Mouse (Mus musculus) megakaryocyte, embryonic 14.5 days (primary cell): Measurements from ENCODE around the gene Popdc2. TPM values are rescaled to one million over a fixed set of nuclear protein-coding genes. Genes with fewer than 3 reads are reported as not detected.
A peak's percentile ranks its signal among the peaks of the same experiment; 100 is the strongest.

Source experiments
- H3K27me3 ChIP-seq: replicated peaks from 2 replicates; pipeline ENCODE3; 2012; ENCODE audit warnings: inconsistent platforms
- H3K36me3 ChIP-seq: replicated peaks from 2 replicates; pipeline ENCODE3; 2012; ENCODE audit warnings: low read length, inconsistent platforms, mixed read lengths
- H3K4me1 ChIP-seq: 2 replicates; pipeline ENCODE4 v1.6.1; 2012; ENCODE audit warnings: inconsistent platforms
- H3K4me3 ChIP-seq: replicated peaks from 2 replicates; pipeline ENCODE3; 2012; ENCODE audit warnings: moderate library complexity, mild to moderate bottlenecking, inconsistent platforms
- H3K9me3 ChIP-seq: 2 replicates; pipeline ENCODE4 v1.6.1; 2012; ENCODE audit warnings: inconsistent platforms
- FLI1 ChIP-seq: IDR thresholded peaks from 2 replicates; pipeline ENCODE4 v1.6.1; 2012; ENCODE audit warnings: low read length, inconsistent platforms, mixed read lengths
- GATA1 ChIP-seq: IDR thresholded peaks from 3 replicates; pipeline ENCODE4 v1.6.1; 2012; ENCODE audit warnings: mixed read lengths, low read length, inconsistent platforms, borderline replicate concordance
- polyA plus RNA-seq: library from polyadenylated mRNA; stranded (reverse); fragments of >175 nt; gene quantifications from 2 replicates; pipeline ENCODE4 v1.2.3, GENCODE M21; 2012; ENCODE audit warnings: low replicate concordance; ENCODE audit not compliant: insufficient read depth

Popdc2 gene
- polyA plus RNA-seq, 1 experiment = 2.8 TPM

DNA sequence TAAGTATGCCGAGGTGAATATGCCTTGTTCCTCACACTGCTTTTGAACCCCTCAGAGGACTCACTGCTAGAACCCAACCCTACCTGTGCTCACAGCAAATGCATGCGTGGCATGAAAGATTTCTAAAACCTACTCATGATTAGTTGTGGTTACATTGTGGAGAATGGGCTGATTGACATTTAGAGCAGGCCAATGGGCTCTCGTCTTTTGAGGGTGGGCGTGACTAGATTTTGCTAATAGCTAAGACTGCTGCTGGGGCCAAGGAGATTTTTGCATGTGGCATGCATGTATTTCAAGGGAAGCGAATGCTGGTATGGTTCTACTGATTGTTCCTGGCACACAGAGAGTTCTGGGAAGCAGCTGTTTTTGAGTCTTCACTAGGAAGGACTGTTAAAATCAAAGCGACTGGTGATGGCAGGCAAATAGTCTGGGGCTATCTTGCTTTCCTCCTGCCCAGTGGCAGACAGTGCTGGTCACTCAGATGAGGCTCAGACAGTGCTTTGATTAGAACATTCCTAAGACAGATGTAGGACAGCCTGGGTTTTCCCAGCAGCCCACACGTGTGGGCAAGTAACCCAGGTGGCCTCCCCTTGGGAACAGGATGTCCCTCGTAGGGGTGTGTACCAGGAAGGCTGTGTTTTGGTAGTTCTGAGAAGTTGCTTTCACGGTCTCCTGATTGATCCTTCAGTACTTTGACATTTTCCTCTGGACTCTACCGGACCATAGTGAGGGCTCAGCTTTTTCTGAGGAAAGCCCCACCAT is 12.6 kb downstream of the Popdc2 start:
- Histone ChIP-seq H3K27me3 (no peaks in the 10 kb centered on the region), H3K4me3 (no peak overlapping the region)
- TF ChIP-seq FLI1 (no peak), GATA1 (no peak)

DNA sequence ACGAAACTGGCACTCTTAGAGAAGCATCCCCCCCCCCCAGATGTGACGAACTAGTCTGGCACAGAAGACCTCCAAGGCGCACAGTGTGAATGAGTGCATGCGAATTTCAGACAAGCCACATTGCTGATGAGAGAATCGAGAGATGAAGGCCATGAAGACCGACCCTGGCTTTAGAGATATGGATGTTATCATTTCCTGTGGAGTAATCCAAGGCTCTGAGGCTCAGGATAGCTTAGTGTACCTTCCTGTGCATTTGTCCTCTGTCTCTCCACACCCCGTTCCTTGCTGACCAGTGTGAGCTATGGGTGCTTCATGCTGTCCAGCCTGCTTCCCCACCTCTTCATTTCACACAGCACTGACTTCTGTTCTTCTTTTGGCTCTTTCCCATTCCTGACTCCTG is 13.2 kb downstream of the Popdc2 start:
- H3K4me3 ChIP-seq = peak overlapping the region; percentile 81
- H3K27me3 ChIP-seq = no peaks in the 10 kb centered on the region
- peaks cover 93% of the 10 kb centered on the region for H3K4me1 ChIP-seq
- TF ChIP-seq GATA1 = no peak
- TF ChIP-seq FLI1 = no peak
- H3K9me3 ChIP-seq = no peaks in the 10 kb centered on the region
- H3K36me3 ChIP-seq = peaks cover 14% of the 10 kb centered on the region

More for the DNA sequence above, 12.6 kb downstream of the Popdc2 start:
- H3K9me3 ChIP-seq = no peaks in the 10 kb centered on the region
- peaks cover 94% of the 10 kb centered on the region for H3K4me1 ChIP-seq
- peaks cover 14% of the 10 kb centered on the region for H3K36me3 ChIP-seq

DNA sequence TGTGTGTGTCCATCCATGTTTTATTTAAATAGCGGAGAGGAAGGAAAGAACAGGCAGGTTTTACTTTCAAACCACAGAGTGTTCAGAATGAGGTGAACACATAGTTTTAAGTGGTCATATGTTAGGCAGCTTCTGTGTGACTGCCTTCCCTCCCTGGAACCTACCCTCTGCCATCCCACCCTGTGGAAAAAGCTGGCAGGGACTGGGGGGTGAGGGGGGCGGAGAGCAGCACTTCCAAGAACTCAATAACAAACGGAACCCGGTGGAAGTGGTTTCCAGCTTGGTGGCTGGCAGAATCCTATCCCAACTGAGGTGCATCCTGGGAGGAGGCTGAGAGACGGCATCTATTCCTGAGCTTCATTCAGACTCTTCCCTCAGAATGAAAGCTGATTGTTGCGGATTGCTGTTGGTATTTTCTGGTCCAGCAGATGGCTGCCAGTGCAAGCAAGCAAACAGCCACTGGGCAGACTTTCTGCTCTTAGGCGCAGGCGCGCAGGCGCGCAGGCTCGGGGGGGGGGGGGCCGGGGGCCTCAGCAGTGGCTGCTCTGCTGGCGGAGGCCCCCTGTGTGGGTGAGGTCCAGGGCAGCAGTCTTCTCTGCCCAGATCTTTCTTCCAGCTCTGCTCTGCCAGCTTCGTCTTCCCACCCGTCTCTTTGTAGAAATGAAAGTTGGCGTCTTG is 14.3 kb downstream of the Popdc2 start:
- TF ChIP-seq GATA1 = no peak
- Histone ChIP-seq H3K4me3 (peak overlapping the region; percentile 90), H3K4me1 (peaks cover 82% of the 10 kb centered on the region), H3K36me3 (peaks cover 9% of the 10 kb centered on the region), H3K9me3 (no peaks in the 10 kb centered on the region), H3K27me3 (no peaks in the 10 kb centered on the region)

DNA sequence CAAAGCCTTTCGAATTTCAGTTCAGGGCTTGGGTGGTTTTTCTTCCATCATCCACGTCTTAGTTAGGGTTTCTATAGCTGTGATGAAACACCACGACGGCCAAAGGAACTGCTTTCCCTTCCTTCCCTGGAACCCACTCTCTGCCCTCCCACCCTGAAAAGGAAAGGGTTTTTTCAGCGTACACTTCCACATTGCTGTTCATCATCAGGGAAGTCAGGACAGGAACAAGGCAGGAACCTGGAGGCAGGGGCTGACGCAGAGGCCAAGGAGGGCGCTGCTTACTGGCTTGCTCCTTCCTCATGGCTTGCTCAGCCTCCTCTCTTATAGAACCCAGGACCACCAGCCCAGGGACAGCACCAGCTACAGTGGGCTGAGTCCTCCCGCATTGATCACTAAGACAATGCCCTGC is 14.8 kb downstream of the Popdc2 start:
- Histone ChIP-seq H3K4me3 (peak overlapping the region; percentile 90), H3K9me3 (no peaks in the 10 kb centered on the region), H3K36me3 (peaks cover 9% of the 10 kb centered on the region), H3K4me1 (peaks cover 76% of the 10 kb centered on the region), H3K27me3 (no peaks in the 10 kb centered on the region)
- TF ChIP-seq GATA1 (no peak), FLI1 (no peak)

DNA sequence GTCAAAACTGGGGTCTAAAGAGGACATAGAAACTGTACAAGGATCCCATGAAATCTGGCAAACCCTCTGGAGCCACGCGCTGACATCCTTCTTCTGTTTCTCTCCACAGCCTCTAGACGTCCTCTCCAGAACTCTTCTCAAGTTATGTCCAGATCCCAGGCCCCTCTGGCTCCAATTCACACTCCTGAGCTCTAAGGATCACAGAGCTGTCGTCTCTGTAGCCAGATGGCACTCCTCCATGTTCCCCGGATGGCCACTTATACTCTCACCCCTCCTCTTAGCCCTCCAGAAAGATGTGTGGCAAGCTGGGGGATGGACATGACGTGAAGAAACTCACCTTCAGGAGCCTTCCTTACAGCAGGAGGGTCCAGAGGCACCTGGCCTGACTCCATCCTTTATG is 15.5 kb downstream of the Popdc2 start:
- H3K36me3 ChIP-seq = peaks cover 9% of the 10 kb centered on the region
- no peaks in the 10 kb centered on the region for H3K9me3 ChIP-seq
- TF ChIP-seq GATA1 (no peak), FLI1 (no peak)
- H3K4me3 ChIP-seq = peak overlapping the region; percentile 90
- H3K27me3 ChIP-seq = no peaks in the 10 kb centered on the region
- peaks cover 69% of the 10 kb centered on the region for H3K4me1 ChIP-seq

DNA sequence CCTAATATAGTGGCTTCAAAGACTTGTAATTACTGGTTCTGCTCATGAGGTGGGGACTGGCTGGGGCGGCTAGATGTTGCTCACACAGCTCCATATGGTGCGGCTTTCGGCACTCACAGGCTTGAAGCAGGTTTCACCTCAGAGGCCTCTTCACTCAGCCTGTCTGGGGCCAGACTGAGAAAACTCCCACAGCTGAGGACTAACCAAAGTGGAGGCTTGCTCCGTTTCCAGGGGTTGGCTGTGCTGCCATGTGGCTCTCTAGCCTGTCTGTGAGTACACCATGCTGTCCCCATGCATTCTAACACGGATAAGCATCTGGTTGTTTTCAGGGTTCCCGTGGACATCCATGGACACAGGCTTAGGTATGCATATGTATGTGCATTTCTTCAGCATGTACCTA is 16.6 kb downstream of the Popdc2 start:
- Histone ChIP-seq H3K4me1 (peaks cover 61% of the 10 kb centered on the region), H3K36me3 (peaks cover 9% of the 10 kb centered on the region), H3K4me3 (no peak overlapping the region), H3K27me3 (no peaks in the 10 kb centered on the region), H3K9me3 (no peaks in the 10 kb centered on the region)
- TF ChIP-seq GATA1 (no peak), FLI1 (no peak)

DNA sequence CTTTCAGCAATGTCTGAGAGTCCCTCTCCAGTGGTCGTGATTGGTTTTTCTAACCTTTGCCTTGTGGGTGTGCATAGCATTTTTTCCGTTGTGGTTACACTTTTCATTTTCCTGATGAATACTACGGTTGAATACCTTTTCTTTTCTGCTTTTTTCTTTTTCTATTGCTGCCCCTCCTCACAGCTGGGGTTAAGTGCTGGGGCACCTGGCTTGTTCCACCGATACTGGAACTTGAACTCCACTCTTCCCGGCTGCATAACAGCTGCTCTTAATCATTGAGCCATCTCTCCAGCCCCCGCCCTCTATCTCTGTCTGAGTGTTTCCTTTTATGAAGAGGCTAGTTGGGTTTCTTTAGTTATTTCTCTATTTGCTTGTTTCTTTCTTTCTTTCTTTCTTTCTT is 17.1 kb downstream of the Popdc2 start:
- Histone ChIP-seq H3K4me3 (no peak overlapping the region), H3K36me3 (peaks cover 9% of the 10 kb centered on the region), H3K9me3 (no peaks in the 10 kb centered on the region), H3K27me3 (no peaks in the 10 kb centered on the region), H3K4me1 (peaks cover 61% of the 10 kb centered on the region)
- TF ChIP-seq GATA1 = no peak
- TF ChIP-seq FLI1 = no peak

DNA sequence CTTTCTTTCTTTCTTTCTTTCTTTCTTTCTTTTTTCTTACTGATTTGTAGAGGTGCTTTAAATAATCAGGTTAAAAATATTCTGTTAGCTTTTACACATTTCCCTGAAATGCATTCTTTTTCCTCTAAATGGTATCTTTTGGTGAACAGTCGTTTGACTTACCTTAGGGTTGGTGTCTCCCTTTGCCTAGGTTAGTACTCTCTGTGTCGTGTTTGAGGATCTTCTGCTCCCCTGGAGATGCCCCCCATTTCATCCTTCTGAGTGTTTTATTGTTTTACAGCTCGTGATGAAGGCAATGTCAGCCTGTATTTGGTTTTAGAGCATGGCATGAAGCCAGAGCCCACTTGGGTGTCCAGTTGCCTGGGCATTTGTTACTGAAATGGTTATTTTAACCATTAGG is 17.5 kb downstream of the Popdc2 start:
- Histone ChIP-seq H3K27me3 (no peaks in the 10 kb centered on the region), H3K4me3 (no peak overlapping the region), H3K4me1 (peaks cover 60% of the 10 kb centered on the region), H3K36me3 (peaks cover 9% of the 10 kb centered on the region), H3K9me3 (no peaks in the 10 kb centered on the region)
- TF ChIP-seq FLI1 (no peak), GATA1 (no peak)

DNA sequence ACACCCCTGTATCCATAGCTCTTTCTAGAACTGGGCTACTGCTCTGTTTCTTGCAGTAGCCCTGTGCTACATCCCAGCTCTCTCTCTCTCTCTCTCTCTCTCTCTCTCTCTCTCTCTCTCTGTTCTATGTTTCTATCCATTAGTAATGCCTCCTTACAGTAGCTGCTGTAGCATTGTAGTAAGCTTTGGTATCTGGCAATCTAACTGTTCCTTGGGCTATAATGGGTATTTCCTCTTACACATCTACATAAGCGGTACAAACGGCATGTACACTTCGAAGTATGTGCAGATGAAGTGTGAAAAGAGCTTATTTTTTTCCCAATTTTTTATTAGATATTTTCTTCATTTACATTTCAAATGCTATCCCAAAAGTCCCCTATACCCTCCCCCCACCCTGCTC is 17.9 kb downstream of the Popdc2 start:
- TF ChIP-seq FLI1 (no peak), GATA1 (no peak)
- Histone ChIP-seq H3K9me3 (no peaks in the 10 kb centered on the region), H3K27me3 (no peaks in the 10 kb centered on the region), H3K4me1 (peaks cover 60% of the 10 kb centered on the region), H3K36me3 (peaks cover 9% of the 10 kb centered on the region), H3K4me3 (no peak overlapping the region)

DNA sequence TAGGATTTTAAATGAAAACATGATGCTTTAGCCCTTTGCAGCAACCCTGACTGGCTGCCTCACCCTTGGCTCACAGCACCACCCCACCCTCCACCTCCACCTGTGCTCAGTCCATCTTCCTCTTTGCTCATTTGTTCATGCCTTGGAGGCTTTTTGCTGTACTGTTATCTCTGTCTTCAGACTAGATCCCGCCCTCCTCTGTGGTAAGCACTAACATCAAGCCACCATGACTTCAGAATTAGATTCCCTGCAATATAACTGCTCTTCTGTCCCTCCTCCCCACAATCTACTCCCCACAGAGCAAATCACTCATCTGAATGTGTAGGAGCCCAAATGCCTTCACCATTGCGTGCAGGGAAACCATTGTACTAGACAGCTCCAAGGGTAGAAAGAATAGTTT is 21.7 kb downstream of the Popdc2 start:
- Histone ChIP-seq H3K9me3 (no peaks in the 10 kb centered on the region), H3K27me3 (no peaks in the 10 kb centered on the region), H3K4me3 (no peak overlapping the region), H3K4me1 (peaks cover 54% of the 10 kb centered on the region), H3K36me3 (peaks cover 2% of the 10 kb centered on the region)
- TF ChIP-seq FLI1 = no peak
- TF ChIP-seq GATA1 = no peak
